Mouse (Mus musculus) kidney, embryonic 15.5 days (tissue): ENCODE data around the gene Ugt1a6a. TPM values are rescaled to one million over a fixed set of nuclear protein-coding genes. Genes with fewer than 3 reads are reported as not detected.

Experiments
- ATAC-seq: fragments of 200-750 bp; cut with Nextera tagmentation; replicated peaks from 2 replicates; pipeline ENCODE4 v1.8.0; 2017; ENCODE audit warnings: moderate TSS enrichment; ENCODE audit not compliant: low FRiP score
- H3K27ac ChIP-seq: fragments of 300-500 bp; sonication (generic); 2 replicates; pipeline ENCODE4 v1.5.1; 2015; ENCODE audit warnings: mild to moderate bottlenecking, inconsistent platforms
- H3K27me3 ChIP-seq: fragments of 300-500 bp; sonication (generic); 2 replicates; pipeline ENCODE4 v1.6.1; 2015; ENCODE audit warnings: inconsistent platforms
- H3K36me3 ChIP-seq: fragments of 300-500 bp; sonication (generic); 2 replicates; pipeline ENCODE4 v1.6.1; 2015; ENCODE audit warnings: inconsistent platforms
- H3K4me1 ChIP-seq: fragments of 300-500 bp; sonication (generic); 2 replicates; pipeline ENCODE4 v1.6.1; 2015; ENCODE audit warnings: inconsistent platforms
- H3K4me2 ChIP-seq: fragments of 300-500 bp; sonication (generic); 2 replicates; pipeline ENCODE4 v1.6.1; 2015; ENCODE audit warnings: moderate library complexity, mild to moderate bottlenecking, inconsistent platforms
- H3K4me3 ChIP-seq: fragments of 300-500 bp; sonication (generic); replicated peaks from 2 replicates; pipeline ENCODE4 v1.5.1; 2015; ENCODE audit warnings: mild to moderate bottlenecking, inconsistent platforms
- H3K9ac ChIP-seq: fragments of 300-500 bp; sonication (generic); 2 replicates; pipeline ENCODE4 v1.6.1; 2015; ENCODE audit warnings: mild to moderate bottlenecking, inconsistent platforms
- H3K9me3 ChIP-seq: fragments of 300-500 bp; sonication (generic); replicated peaks from 2 replicates; pipeline ENCODE4 v1.6.1; 2016; ENCODE audit warnings: inconsistent platforms
- WGBS: fragments of 180-500 bp; shearing (Covaris S2); methylation state at CpG from one replicate; pipeline ENCODE4 v1.1.7; 2015; ENCODE audit warnings: mixed read lengths; 5-methylcytosine and 5-hydroxymethylcytosine counted together
- polyA plus RNA-seq: library from polyadenylated mRNA; unstranded; fragments of >200 nt; fragmentation: Nextera tagmentation; extraction: Ambion mirVana; gene quantifications from 2 replicates; pipeline ENCODE4 v1.2.1, GENCODE M21; 2015

The Ugt1a6a gene
- polyA plus RNA-seq, 1 experiment from 2014 or later, result 3.1 TPM

DNA sequence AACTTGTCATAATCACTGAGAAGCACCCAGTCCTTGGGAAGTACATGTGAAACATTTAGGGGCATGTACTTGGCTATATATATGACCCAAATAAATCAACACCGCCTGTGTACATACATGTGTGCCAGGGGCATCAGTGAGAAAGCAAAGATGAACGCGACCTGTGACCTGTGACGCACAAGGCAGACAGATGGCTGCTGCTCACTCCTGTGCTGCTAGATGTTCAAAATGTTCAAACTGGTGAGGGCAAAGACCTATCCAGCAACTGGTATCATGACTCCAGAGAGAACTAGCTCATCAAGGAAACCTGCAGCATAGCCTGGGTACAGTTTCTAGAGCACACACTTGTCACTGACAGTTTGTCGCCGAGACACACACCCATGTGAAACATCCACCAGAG, 132.9 kb downstream of the Ugt1a6a start:
- H3K4me1 ChIP-seq, result 0 out of 2 replicates have a peak, but pooled peaks cover 3% of the 10 kb centered on the region
- H3K4me3 ChIP-seq, result no peak overlapping the region
- H3K9ac ChIP-seq, result no peak overlapping the region
- H3K9me3 ChIP-seq, result no peaks in the 10 kb centered on the region
- H3K27me3 ChIP-seq, result no peaks in the 10 kb centered on the region
- 93% methylated on average over 6 of the region's 6 CpGs for whole genome bisulfite sequencing
- no peak overlapping the region for H3K4me2 ChIP-seq
- H3K36me3 ChIP-seq, result peaks cover 91% of the 10 kb centered on the region
- ATAC-seq, result no peak
- H3K27ac ChIP-seq, result no peak overlapping the region

DNA sequence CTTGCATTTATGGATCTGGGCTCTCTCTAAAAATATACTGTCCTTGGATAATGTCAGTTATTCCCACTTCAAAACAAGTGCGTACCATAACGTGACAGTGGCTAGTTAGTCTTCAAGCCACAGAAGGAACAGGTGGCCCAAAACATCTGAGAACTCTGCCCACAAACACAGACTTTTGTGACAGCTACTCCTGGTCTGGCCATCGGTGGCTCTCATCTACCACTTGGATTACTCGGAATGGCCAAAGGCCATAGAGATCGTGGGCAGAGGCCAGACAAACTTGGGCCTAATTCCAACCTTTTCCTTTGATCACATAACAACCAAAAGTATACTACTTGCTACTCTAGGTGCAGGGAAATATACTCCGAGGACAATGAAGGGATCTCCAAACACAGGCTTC, 133.5 kb downstream of the Ugt1a6a start:
- no peaks in the 10 kb centered on the region for H3K4me1 ChIP-seq
- no peak for ATAC-seq
- no peak overlapping the region for H3K9ac ChIP-seq
- H3K4me3 ChIP-seq, result no peak overlapping the region
- H3K27ac ChIP-seq, result no peak overlapping the region
- 86% methylated on average over 6 of the region's 6 CpGs for WGBS
- no peaks in the 10 kb centered on the region for H3K9me3 ChIP-seq
- no peaks in the 10 kb centered on the region for H3K27me3 ChIP-seq
- H3K4me2 ChIP-seq, result no peak overlapping the region
- H3K36me3 ChIP-seq, result peaks cover 91% of the 10 kb centered on the region

Other genes starting within 250 kb of the Ugt1a6a start
- 38.7 and 42.6 TPM in 2 replicates for gene Usp40, start 126.3 kb upstream of the Ugt1a6a start, polyA plus RNA-seq
- 17.5 TPM in 2 replicates for gene Ugt1a10, start 79.4 kb upstream of the Ugt1a6a start, polyA plus RNA-seq
- gene Ugt1a9, start 64.0 kb upstream of the Ugt1a6a start, polyA plus RNA-seq, result 4.6 and 4.7 TPM in 2 replicates
- gene Ugt1a8, start 47.0 kb upstream of the Ugt1a6a start, polyA plus RNA-seq, result not detected in 2 replicates
- gene Ugt1a7c, start 39.7 kb upstream of the Ugt1a6a start, polyA plus RNA-seq, result 8.9 and 11.4 TPM in 2 replicates
- gene Ugt1a6b, start 31.6 kb upstream of the Ugt1a6a start, polyA plus RNA-seq, result 0.16 and 0.22 TPM in 2 replicates
- gene Ugt1a5, start 31.2 kb downstream of the Ugt1a6a start, polyA plus RNA-seq, result not detected in 2 replicates
- gene Ugt1a2, start 65.8 kb downstream of the Ugt1a6a start, polyA plus RNA-seq, result 27.5 and 28.9 TPM in 2 replicates
- 10.7 TPM in 2 replicates for gene Dnajb3, start 71.0 kb downstream of the Ugt1a6a start, polyA plus RNA-seq
- 1.2 and 1.8 TPM in 2 replicates for gene Ugt1a1, start 77.2 kb downstream of the Ugt1a6a start, polyA plus RNA-seq
- 1.3 and 1.8 TPM in 2 replicates for gene Mroh2a, start 92.2 kb downstream of the Ugt1a6a start, polyA plus RNA-seq
- 162 and 175 TPM in 2 replicates for gene Hjurp, start 142.8 kb downstream of the Ugt1a6a start, polyA plus RNA-seq
- gene Trpm8, start 142.9 kb downstream of the Ugt1a6a start, polyA plus RNA-seq, result not detected in 2 replicates